Mouse (Mus musculus) spleen, adult 12 weeks (tissue): ENCODE results near the gene Ptprn2.

ENCODE experiments used
- DNase-seq: peaks from one replicate; pipeline ENCODE4 v3.0.0; 2022; ENCODE audit warnings: low spot score

Gene Ptprn2

DNA sequence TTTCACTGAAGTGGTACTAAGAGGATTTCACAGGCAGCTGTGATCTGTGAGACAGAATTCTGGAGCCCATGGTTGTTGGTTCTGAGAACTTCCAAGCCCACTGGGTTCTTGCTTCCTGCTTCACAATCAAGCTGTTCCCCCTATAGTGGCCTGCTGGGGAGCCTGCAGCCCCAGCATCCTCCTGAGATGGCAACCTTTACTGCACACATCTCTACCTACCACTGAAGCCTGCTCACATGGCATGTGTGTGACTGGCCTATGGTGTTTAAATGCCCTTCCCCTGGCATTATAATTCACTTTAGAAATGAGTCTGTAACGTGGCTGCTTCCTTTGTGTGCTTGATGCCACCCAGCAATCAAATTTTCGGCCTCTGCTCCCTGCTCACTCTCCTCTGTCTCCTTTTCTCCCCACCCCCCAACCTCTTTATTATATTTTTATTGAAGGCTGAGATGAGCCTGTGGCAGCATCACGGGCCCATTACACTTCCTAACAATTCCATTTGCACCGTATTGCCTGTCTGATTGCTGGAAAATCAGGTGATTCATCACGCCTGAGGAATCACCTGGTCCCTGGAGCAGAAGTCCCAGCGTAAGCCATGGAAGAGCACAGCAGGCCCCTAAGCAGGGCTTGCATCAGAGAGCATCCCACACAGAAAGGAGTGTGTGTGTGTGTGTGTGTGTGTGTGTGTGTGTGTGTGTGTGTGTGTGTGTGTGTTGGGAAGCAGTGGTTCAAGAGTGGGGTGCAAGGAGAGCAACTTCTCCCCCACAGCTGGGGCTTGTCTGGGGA is 402.2 kb downstream of the Ptprn2 start:
- DNase-seq = no peak

DNA sequence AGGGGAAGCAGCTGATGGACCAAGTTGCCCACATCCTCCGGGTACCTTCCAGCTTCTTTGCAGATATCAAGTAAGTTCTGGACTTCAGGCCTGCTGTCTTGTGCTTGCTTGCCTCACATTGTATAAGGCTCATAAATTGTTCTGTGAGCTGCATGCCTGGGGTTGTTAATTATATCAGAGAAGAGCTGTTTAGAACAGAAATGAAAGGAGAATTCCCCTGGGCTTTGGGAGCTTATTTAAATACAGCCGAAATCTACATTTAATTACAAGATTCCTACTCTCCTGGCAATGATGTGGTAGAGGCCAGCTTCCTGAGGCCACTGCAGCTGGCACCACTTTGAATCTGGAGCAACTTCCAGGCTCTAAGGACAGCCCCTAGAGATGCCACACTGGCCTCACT is 403.3 kb downstream of the Ptprn2 start:
- DNase-seq = no peak

DNA sequence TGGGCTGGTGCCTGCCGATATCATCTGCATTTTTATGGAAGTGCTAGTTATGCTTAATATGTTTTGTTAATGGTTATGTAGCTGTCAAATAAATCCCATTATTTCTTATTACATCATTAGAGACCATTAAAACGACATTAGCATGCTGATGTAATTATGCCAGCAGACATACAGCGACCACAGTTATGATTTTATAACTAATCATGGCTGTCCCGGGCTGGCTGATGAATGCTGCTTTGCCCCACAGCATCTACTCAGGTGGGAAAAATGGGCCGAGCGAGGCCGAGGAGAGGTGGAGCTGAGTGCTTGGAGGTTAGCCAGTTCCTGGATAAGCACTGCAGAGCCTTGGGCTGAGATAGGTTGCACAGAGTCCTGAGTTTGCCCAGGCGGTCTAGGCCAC is 407.1 kb downstream of the Ptprn2 start:
- DNase-seq = no peak

DNA sequence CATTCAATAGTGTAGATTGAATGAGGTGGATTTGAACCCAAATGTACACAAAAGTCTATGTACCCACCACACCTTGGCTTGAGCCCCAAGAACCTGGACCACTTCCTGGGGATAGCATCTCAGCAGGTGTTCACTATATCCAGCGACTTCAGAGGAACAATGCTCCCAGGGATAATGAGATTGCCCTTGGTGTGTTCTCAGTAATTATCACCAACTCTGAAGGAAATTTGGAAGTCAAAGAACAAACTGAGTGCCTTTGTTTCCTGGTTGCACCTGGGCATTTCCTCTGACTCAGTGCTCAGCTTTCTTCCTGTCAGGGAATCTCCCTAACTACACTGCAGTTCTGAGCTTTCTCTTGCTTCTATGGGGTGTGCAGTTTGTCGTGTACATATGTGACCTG is 411.1 kb downstream of the Ptprn2 start:
- no peak for DNase-seq

DNA sequence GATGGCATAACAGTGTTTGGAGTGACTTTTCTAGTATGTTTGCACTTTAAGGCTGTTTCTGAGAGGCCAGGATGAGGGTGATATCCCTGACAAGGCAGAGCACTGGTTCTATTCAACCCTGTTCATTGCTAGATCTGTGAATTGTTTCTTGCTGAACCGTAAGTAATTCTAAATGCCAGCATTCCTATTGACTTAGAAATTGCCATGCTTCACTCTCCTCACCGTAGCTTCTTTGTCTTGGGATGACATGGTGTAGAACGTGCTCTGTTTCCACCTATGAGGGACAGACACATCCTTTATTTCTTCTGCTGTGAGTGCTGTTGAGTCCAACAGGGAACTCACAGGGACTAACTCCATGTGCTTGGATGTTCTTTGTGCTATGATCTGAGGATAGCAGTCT is 416.3 kb downstream of the Ptprn2 start:
- no peak for DNase-seq

DNA sequence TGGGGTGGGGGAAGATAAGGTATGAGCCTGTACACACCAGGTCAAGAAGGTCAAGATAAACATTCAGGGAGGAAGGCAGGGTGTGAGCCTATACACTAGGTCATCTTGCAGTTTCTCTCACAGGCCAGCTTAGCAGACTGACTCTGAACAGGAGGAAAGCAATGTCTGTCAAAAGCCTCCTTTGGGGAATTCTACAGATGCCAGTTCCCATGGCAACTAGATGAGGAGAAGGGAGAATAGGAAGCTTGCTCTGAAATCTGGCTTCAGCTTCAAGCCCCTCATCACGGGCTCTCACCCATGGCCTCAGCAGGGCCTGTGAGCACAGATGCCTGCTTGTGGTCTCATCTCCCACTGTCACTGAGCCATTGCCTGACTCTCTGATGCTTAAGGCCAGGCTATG is 421.9 kb downstream of the Ptprn2 start:
- DNase-seq = no peak

DNA sequence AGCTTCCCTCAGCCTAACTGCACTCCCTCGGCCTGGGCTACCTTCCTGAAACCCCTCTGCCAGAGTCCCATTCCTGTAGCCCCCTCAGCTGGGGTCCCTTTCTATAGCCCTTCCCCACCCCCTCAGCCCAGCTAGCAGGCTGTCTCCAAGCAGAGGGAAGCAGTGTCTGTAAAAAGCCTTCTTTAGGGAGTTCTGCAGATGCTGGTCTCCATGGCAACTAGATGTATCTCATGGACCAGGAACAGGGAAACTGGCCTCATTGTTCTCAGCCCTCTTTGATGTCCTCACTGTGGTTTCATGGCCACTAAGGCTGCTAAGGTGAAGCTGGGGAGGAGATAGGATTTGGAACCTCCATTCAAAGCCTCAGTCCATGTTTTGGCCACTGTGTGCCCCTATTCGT is 423.1 kb downstream of the Ptprn2 start:
- no peak for DNase-seq

DNA sequence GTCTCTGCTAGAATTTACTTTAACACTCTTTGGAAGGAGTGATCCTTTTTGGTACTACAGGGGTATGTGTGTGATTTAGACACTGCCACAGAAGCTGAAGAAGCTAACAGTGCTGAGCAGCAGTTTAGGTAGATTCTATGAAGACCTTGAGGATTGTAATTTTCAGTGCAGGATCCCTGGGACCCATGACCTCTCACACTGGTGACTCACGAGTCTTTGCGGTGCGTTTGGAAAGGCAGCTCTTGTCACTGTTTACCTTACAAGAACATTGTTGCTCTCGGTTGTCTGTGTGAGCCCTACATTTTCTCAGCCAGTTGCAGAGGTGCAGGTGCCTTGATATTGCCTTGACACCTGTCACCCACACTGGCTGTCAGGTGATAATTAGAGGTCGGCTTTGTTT is 431.3 kb downstream of the Ptprn2 start:
- DNase-seq = no peak

DNA sequence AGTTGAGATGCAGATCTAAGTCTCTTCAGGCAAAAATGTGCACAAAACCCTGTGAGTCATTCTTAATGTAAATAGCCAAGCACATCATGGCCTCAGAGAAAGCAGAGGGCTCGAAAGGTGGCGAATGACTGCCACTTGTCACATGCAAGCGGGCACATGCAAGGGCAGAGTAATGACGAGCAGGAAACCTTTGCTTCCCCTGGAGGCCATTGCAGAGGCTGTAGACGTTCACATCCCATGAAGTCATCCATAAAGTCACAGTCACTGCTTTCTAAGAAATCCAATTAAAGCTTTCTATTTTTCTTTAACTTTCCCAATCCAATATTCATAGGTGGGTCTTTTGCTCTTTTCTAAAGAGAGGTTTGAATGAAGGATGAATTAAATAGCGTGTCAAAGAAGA is 433.7 kb downstream of the Ptprn2 start:
- no peak for DNase-seq

DNA sequence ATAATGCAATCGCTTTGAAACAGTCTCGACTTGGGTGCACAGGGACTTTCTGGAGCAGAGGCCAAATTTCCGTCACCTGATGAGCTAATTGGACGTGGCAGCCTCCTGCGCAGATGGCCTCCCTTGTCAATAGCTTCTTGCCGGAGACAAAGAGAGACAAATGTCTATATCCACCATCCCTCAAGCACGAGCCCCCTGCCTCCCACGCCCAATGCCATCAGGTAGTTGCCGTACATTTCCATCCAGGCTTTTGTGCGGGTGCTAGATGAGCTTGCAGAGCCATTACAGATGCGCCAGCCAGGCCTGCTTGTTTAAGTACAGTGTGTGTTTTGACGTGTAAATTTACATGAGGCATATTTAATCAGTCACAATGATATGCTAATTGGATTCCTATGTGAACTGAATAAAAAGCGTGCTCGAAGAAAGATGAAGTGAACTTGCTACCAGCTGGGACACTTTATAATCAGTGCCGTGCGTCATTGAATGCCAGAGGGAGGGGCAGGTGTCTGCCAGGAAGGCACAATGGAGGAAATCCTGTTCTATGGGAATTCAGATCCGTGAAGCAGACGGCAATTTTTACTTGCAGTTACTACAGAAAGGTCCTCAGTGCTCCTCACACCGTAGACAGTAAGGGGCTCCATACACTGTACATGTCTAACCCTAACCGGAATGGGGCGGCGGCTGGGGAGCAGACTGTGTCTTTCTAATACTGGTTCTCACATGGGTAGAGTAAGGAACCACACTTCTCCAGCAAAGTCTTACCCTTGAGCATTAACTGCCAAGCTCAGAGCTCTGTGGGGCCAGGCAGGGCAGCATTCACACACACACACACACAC is 434.4 kb downstream of the Ptprn2 start:
- no peak for DNase-seq

DNA sequence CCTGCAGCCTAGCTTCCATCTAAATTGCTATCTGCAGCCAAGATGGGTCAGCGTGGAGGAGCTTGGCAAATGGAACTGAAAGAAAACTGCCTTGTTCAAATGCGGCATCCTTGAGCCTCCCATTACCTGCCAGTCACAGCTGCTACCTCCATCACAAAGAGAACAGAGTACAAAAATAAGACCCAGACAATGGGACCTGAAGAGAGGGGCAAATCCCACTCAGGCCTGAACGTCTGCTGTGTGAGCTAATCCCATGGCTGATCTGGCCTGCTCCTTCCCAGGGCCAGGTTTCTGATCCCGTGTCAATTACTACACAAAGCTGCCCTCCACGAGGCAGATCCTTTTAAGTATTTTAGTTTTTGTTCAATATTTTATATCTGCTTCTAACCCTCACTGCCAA is 441.6 kb downstream of the Ptprn2 start:
- DNase-seq = no peak

DNA sequence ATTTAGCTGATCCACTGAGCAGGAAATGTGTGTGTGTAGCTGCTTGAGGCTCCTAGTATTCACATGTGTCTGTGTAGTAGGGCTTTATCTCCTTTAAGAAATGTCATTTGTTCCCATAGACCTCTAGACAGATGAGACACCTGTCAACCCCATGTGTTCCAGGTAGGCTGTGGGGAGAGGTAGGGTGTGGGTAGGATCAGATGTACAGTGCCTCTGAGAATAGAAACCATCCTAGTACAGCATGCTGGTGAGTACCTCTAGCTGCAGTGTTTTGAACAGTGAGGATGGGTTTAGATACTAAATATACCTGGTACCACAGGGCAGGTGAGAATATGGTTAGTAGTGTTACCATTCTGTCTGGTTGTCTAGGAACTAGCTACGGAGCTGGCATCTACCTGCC is 442.0 kb downstream of the Ptprn2 start:
- no peak for DNase-seq

DNA sequence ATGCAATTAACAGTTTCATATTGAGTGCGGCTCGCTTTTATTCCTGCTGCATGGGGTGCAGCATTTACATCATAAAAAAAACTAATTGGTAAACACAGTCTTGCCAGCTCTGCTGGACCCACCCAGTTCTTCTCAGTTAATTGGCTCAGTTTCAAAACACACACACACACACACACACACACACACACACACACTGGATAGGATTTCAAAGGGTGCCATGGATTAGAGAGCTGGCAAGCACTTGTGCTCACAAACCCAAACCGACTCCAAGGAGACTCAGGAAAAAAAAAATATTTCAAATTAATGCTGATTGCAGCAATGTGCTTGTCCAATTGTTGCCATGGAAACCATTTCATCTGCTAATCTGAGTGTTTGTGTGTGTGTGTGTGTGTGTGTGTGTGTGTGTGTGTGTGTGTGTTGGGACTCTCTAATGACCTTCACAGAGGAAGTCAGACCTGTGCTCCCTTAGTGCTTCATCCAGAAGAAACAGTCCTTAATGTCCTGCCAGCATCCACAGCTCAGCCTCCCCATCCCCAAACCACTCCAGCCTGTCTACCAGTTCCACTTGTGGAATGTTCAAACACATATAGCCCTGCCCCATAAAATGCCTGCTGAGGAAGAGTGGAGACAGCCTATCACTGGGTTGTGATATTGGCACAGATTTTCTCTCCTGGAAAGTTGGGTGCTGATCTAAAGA is 452.8 kb downstream of the Ptprn2 start:
- DNase-seq = no peak

DNA sequence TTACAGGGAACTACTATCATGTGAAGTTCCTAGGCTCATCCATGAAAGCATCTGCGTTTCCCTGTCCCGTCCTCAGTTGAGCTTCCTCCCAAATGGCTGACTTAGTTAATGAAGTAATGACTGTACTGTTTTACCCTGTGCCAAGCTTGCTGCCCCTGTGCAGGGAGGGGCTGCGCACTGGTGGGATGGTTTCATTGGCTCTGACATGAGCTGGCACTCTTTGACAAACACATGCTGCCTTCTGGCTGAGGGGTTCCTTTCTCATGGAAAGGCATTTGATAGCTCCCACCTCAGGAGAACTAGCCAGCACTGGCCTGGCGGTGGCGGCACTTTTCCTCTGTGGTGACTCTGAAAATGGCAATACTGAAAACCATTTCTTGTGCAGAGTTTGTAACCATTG is 458.4 kb downstream of the Ptprn2 start:
- DNase-seq = no peak

DNA sequence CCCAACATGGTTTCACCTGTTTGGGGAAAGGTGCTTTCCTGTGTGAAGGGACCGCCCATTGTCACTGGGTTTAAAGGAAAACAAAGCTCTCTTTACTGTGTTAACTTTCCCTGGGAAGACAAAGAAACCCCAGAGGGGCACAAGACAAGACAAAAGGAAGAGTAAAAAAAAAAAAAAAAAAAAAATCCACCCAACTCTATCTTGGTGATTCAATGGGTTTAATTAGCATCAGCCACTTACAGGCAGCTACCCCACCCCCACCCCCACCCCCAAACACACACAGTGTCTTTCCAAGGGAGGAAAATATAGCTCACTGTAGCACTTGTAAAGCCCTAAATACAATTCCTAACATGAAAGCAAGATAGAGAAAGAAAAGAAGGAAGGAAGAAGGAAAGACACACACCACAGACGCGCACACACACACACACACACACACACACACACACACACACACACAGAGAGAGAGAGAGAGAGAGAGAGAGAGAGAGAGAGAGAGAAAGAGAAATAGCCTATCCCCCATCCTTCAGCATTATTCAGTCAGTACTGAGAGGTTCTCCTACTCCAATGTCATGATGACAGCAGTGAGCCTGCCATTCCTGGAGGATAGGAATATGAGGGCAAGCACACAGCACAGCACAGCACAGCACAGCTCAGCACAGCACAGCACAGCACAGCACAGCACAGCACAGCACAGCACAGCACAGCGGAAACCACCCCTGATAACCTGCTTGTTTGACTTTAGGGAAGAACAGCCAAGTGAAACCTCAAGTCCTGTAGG is 462.8 kb downstream of the Ptprn2 start:
- DNase-seq = no peak

DNA sequence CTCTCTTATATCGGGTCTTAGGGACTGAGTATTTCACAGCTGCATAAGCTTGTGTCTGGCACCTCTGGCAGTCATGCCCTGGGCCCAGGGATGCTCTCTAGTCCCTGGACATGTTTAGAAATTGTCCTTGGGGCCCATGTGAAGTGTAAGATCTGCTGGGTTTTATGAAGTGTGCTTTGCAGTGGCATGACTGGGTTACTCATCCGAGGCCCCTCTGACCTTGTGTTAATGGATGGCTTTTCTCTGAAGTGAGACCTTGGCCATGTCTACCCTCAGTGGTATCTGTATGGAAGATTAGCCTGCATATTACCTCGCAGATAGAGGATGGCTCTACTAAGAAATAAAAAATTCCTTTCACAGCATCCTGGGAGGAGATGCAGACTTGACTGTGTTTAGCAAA is 464.2 kb downstream of the Ptprn2 start:
- DNase-seq = no peak

DNA sequence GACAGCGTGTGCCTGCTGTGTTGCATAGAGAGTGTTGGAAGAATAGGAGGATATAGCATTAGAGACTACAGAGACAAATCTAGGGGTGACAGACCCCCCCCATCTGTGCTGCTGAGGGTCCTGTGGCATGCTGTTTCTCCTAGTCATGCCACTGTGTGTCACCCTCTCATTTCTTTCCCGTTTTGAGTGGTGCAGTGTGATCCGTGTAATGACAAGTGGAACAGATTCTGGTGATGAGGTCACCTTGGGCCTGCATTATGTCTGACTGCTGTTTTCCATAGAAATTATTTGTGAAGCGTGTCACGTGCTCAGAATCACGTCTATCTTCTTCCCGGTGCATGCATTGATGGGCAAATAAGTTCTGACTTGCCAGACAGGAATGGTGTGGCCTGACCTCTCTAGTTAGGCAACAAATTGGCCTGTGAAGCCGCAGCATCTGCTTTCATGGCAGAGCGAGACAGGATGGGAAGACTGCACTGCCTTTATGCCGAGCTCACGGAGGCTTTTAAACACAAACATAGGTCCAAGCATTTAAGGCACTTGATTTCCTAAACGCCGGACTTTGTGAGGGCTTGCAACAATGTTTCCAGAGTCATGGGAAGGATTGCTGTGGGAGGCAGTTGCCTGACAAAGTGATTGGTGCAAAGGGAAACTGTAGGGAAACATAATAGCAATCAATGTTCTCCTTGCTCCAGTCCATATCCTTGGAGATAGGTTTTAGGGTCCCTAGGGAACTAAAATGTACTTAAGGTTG is 467.1 kb downstream of the Ptprn2 start:
- DNase-seq = no peak

DNA sequence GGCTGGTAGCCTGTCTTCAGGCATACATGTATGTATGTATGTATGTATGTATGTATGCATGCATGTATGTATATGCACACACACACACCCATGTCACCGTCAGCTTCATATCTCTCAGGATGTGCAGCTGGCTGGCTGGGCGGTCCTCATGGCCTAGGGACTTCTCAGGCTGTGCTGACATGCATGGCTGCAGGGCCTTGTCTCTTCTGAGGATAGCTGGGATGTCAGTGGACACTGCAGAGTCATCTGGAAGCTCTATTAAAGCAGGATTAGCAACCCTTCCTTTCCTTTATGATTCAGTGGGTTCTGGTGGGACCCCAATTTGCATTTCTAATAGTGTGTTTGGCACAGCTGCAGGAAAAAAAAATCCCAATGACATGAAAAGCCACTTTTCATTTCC is 473.6 kb downstream of the Ptprn2 start:
- DNase-seq = no peak

DNA sequence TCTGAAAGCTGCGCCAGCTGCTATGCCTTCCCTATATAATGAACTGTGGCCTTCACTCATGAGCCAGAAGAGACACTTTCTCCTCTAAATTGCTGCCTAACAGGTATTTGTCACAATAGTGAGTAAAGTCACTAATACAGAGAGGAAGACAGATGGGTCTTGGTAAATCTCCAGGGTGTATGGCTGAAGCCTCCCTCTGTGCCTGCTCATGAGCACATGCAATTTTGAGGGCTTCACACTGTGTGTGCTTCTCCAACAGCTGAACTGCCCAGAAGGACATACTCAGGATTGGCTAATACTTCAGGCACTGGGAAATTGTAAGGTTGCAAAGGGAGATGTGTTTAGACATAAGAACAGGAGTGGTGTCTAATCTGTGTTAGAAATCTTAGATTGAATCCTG is 478.4 kb downstream of the Ptprn2 start:
- DNase-seq = no peak

DNA sequence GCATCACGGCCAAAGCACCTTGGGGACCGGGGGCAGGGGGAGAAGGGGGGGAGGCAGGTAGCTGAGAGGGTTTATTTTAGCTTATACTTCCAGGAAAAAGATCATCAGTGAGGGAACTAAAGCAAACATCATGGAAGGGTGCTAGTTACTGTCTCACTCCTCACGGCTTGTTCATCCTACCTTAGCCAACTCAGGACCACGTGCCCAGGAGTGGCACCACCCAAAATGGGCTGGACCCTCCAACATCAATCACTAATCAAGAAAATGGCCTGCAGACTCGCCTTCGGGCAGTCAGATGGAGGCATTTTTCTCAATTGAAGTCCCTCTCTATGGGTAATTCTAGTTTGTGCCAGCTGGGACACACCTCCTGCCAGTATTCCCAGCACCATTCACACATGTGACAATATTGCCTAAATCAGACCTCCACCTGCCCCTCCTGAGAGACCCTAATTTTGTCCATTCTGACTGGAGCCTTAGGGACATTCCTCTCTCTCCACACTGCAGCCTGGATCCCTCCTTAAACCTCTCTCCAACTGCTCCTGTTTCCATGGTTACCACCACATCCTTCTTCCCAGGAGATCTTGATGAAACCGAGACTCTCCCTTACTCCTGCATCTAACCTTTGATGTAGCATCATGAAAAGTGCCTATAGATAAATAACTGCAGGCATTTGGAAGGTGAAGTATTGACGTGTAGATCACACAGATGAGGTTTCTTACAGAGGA is 482.9 kb downstream of the Ptprn2 start:
- DNase-seq = no peak

DNA sequence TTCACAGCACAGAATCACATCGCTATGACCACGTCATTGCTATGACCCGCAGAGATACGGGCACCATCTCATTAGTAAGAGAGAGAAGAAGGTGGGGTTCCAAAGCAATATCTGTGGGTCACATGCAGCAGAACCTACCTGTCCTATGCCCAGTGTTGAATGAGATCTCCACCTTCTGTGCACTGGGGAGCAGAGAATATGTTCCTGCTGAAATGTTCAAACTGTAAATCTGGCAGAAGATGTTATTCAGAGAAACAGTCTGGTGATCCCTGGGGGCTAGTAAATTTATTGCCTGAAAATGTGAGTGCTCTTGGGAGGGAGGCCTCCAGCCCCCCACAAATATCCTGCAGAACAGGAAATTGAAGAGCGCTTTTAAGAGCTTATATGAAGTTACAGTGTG is 490.0 kb downstream of the Ptprn2 start:
- no peak for DNase-seq
